ENCODE assay signal across 8 mouse cellular contexts in genomic region chr7:69490566-69491466, GRCm38 (mm10).
DNase-seq lines count a peak whose midpoint lies in the region; ATAC-seq and TF ChIP-seq lines count a peak whose summit lies in the region.

No protein-coding gene starts in this region.

- no peaks in the 10 kb centered on the region for H3K36me3 ChIP-seq in embryonic facial prominence, embryonic 15.5 days
- H3K36me3 ChIP-seq in liver, postnatal 0 days (replicated peaks; ENCODE audit: insufficient read depth, low read length): no peaks in the 10 kb centered on the region

- TF ChIP-seq EP300 in liver, postnatal 0 days (IDR thresholded peaks at IDR 0.05; ENCODE audit: low read depth): no peak

- no peaks in the 10 kb centered on the region for H3K27me3 ChIP-seq in embryonic facial prominence, embryonic 15.5 days
- no peaks in the 10 kb centered on the region for H3K27me3 ChIP-seq in liver, postnatal 0 days (ENCODE audit: insufficient read depth, low read length)

- TF ChIP-seq POLR2A in olfactory bulb, adult 2 months (IDR thresholded peaks at IDR 0.05; ENCODE audit: insufficient read depth, low read depth, low read length): no peak

- TF ChIP-seq CTCF in liver, postnatal 0 days (IDR thresholded peaks at IDR 0.05; ENCODE audit: low read depth): peak; percentile 90
- TF ChIP-seq CTCF in olfactory bulb, adult 2 months (IDR thresholded peaks at IDR 0.05; ENCODE audit: insufficient read depth, low read depth, low read length): peak; percentile 45; the same call in 1 of the 2 replicates

- DNase-seq in 3T3-L1 (ENCODE audit: low read depth, low spot score): peak; percentile 85
- DNase-seq in adrenal gland, postnatal 4 days (ENCODE audit: low spot score in 2 of 2): peak; percentile 33 to 47
- DNase-seq in heart, postnatal 14 days: peak; percentile 65 to 82
- DNase-seq in kidney, postnatal 4 days: peak; percentile 90
- peak; percentile 71 for DNase-seq in liver, postnatal 0 days
- DNase-seq in urinary bladder, postnatal 4 days (ENCODE audit: low spot score in 2 of 2): peak; percentile 64 to 80

- peak overlapping the region; percentile 31; the same call in 1 of the 2 replicates for H3K4me2 ChIP-seq in embryonic facial prominence, embryonic 15.5 days (replicated peaks)
- H3K4me2 ChIP-seq in liver, postnatal 0 days (ENCODE audit: low read depth, low read length): no peak overlapping the region

- H3K9ac ChIP-seq in embryonic facial prominence, embryonic 15.5 days: no peak overlapping the region
- H3K9ac ChIP-seq in liver, postnatal 0 days (replicated peaks): no peak overlapping the region

- no peak overlapping the region for H3K27ac ChIP-seq in embryonic facial prominence, embryonic 15.5 days (replicated peaks)
- no peak overlapping the region for H3K27ac ChIP-seq in liver, postnatal 0 days (ENCODE audit: low read depth)
- H3K27ac ChIP-seq in olfactory bulb, adult 2 months (ENCODE audit: insufficient read depth, low read depth, low read length): no peak overlapping the region

- WGBS in embryonic facial prominence, embryonic 15.5 days: 26% methylated on average over 16 of the region's 16 CpGs
- WGBS in liver, postnatal 0 days (ENCODE audit: insufficient replicate concordance): 36% methylated on average over 16 of the region's 16 CpGs
- 37% methylated on average over 16 of the region's 16 CpGs for WGBS in olfactory bulb, adult 2 months

- no peak overlapping the region for H3K4me3 ChIP-seq in embryonic facial prominence, embryonic 15.5 days (replicated peaks)
- H3K4me3 ChIP-seq in liver, postnatal 0 days (ENCODE audit: low read depth, low read length): no peak overlapping the region
- no peak overlapping the region for H3K4me3 ChIP-seq in olfactory bulb, adult 2 months (ENCODE audit: insufficient read depth, low read depth, low read length)

- intact Hi-C loops in heart, postnatal 14 days (cut with DNase I): loop anchor here (5.0 kb wide), 1 partner anchor 846 kb away; no protein-coding TSS in a partner anchor

- H3K4me1 ChIP-seq in embryonic facial prominence, embryonic 15.5 days: no peaks in the 10 kb centered on the region
- no peaks in the 10 kb centered on the region for H3K4me1 ChIP-seq in liver, postnatal 0 days (ENCODE audit: insufficient read depth)
- no peaks in the 10 kb centered on the region for H3K4me1 ChIP-seq in olfactory bulb, adult 2 months (ENCODE audit: control insufficient read depth, insufficient read depth, low read length)

- H3K9me3 ChIP-seq in embryonic facial prominence, embryonic 15.5 days (replicated peaks): no peaks in the 10 kb centered on the region
- H3K9me3 ChIP-seq in liver, postnatal 0 days (ENCODE audit: low read length): no peaks in the 10 kb centered on the region

- ATAC-seq in embryonic facial prominence, embryonic 15.5 days (ENCODE audit: insufficient number of reproducible peaks, low FRiP score, low TSS enrichment, low read depth): peak; percentile 54; the same call in 1 of the 2 replicates
- no peak for ATAC-seq in liver, postnatal 0 days

Comparison
In these comparisons a context has a peak if more than half of its experiments do, and no peak if none do; other contexts are left out.
1. DNase-seq: peak in every context shown above with its lines; median percentile 90 in kidney, postnatal 4 days; 85 in 3T3-L1; 74 in heart, postnatal 14 days; 72 in urinary bladder, postnatal 4 days; 71 in liver, postnatal 0 days; 40 in adrenal gland, postnatal 4 days.